Mouse (Mus musculus): ENCODE results near the gene Apobr. TPM values are rescaled to one million over a fixed set of nuclear protein-coding genes. Genes with fewer than 3 reads are reported as not detected.

Apobr gene
- polyA plus RNA-seq (2014; fragmentation: Illumina TruSeq; extraction: RNeasy Lipid Tissue Mini Kit (QIAGEN cat#74804); ENCODE audit: low read depth, low replicate concordance), result not detected

DNA sequence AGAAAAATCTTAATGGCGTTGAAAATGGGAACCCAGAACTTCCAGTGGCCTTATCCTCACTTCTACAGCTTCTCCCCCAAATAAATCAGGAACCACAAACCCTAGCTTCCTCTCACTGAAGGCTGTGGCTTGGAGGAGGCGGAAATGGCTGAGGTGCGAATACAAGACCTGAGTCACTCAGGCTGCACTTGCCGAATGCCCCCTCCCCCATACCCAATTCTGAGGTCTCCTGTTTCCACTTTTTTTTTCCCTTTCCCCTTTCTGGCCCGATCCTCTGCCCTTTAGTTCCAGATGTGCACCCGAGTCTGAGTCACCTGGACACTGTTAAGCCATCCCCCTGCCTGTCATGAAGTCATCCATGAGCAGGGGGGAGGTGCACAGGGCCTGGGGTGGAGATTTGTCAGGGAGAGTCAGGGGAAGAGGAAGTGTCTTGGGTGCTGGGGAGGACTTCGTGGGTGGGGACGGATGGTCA lies at the start of gene Apobr:
Gene Apobr (plus strand): TSS at position 437 of the 472 bp plus-strand sequence.

DNA sequence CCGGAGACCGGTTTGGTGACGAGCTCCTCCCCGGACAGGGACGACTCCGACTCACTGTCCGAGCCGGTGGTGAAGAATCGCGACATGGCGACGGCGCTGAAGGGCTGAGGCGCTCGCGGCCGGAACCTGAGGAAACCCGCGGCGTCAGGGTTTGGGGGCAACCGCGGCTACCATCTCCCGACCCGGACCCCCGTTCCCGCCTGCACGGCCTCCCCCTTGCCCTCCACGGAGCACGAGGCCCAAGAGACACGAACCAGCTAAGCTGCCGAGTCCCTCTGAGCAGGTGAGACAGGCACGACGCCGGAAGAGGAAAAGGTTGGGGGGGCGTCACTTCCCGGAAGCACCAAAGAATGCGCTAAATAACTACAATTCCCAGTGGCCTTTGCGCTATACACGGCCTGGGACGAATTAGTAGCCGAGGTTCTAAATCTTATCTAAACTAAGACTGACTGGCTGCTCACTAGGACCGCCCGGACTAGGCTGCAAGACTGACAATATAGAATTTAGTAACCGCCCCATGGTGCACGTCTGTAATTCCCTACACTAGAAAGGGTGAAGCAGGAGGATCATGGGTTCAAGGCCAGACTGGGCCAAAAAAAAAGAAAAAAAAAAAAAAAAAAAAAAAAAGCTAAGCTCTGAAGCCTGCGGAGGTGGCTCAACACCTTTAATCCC lies 18.5 kb upstream of the Apobr start, which contains the start of gene Eif3c:
Gene Eif3c (minus strand): TSS at position 318 of the 672 bp plus-strand sequence.

DNA sequence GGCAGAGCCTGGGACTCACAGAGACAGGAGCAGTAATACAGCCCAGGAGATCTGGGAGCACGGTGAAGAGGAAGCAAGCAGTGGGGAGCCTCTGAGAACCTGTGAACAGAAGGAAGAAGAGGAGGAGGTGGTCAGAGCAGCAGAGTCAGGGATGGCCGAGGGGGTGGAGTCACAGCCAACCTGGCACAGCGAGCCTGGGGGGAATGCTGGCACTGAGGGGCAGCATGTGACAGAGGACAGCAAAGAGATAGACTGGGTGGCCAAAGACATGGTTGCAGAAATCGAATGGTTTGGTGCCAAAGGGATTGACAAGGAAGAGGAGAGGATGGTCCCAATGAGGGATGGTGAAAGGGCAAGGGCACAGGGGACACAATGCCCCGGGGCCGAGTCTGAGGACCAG lies 975 bp downstream of the Apobr start, which contains the start of gene Cln3:
Gene Cln3 (minus strand): TSS at position 101 of the 400 bp plus-strand sequence.

DNA sequence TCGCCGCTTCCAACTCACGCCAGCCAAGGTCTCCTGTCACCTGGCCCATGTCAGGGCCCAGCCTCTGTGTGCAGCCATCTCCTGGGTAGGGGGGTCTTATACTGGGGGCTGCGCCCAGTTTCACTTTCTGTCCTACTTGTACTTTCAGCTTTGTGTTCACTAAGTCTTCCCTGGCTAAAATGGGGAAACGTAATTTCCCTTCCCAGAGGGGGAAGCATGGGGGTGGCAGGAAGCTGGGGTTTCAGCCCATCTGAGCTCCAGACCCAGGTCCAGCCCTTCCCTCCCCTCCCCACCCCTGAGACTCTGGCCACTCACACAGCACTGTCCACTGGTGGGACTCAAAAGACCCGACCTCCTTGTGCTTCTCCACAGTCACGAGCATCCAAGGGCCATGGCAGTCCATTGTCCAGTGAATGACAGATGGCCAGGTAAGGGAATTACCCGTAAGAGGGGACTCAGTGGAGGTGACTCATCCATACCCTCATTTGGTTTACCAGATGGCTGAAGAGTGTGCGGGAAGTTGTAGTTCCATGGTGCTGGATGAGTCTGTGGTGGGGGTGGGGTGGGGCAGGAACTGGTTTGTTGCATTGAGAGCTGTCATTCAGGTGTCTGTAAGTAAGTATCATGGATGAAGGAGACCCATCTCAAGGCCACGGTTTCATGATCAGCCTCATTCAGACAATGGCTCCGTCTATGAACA lies 10.3 kb downstream of the Apobr start, which contains the start of gene Il27:
Gene Il27 (minus strand): TSS at position 80 of the 700 bp plus-strand sequence.

DNA sequence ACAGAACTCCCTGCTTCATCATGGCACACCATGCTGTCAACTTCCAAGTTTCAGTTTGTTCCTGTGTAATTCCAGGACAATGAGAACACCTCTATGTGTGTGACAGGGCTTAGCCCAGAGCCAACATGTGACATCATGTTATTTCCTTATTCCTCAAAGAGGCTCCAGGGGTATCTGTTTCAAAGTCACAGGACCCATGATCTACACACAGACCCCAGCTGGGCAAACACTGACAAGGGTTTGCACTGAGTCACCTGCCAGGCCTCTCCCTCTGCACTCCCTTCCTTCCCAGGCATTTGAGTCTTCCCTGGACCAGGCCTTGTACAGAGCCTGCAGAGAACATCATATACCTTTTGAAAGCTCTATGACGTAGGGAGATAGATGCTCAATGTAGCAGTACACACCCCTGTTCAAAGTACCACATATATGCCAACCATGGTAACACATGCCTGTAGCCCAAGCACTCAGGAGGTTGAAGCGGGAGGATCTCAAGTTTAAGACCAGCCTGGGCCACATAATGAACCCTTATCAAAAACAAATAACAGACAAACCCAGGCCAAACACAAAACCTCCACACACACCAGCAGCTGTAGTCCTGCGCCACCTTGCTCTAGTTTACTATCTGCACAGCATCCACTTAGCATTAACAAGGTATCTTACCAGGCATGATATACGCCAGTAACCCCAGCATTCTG lies 46.2 kb downstream of the Apobr start, which contains the start of gene Nupr1:
Gene Nupr1 (minus strand): TSS at position 38 of the 695 bp plus-strand sequence.

Other genes with a start within 250 kb of the Apobr start
- not detected for gene Lat, start 215.4 kb upstream of the Apobr start, polyA plus RNA-seq (2014; fragmentation: Illumina TruSeq; extraction: RNeasy Lipid Tissue Mini Kit (QIAGEN cat#74804); ENCODE audit: low read depth, low replicate concordance)
- gene Spns1, start 207.5 kb upstream of the Apobr start, polyA plus RNA-seq (2014; fragmentation: Illumina TruSeq; extraction: RNeasy Lipid Tissue Mini Kit (QIAGEN cat#74804); ENCODE audit: low read depth, low replicate concordance), result 2.3 TPM
- gene Nfatc2ip, start 188.2 kb upstream of the Apobr start, polyA plus RNA-seq (2014; fragmentation: Illumina TruSeq; extraction: RNeasy Lipid Tissue Mini Kit (QIAGEN cat#74804); ENCODE audit: low read depth, low replicate concordance), result 3.7 TPM
- gene Cd19, start 170.1 kb upstream of the Apobr start, polyA plus RNA-seq (2014; fragmentation: Illumina TruSeq; extraction: RNeasy Lipid Tissue Mini Kit (QIAGEN cat#74804); ENCODE audit: low read depth, low replicate concordance), result not detected
- gene Rabep2, start 156.2 kb upstream of the Apobr start, polyA plus RNA-seq (2014; fragmentation: Illumina TruSeq; extraction: RNeasy Lipid Tissue Mini Kit (QIAGEN cat#74804); ENCODE audit: low read depth, low replicate concordance), result 0.85 TPM
- not detected for gene Atp2a1, start 121.8 kb upstream of the Apobr start, polyA plus RNA-seq (2014; fragmentation: Illumina TruSeq; extraction: RNeasy Lipid Tissue Mini Kit (QIAGEN cat#74804); ENCODE audit: low read depth, low replicate concordance)
- gene Sh2b1, start 109.5 kb upstream of the Apobr start, polyA plus RNA-seq (2014; fragmentation: Illumina TruSeq; extraction: RNeasy Lipid Tissue Mini Kit (QIAGEN cat#74804); ENCODE audit: low read depth, low replicate concordance), result 0.65 TPM
- 6.3 TPM for gene Tufm, start 97.6 kb upstream of the Apobr start, polyA plus RNA-seq (2014; fragmentation: Illumina TruSeq; extraction: RNeasy Lipid Tissue Mini Kit (QIAGEN cat#74804); ENCODE audit: low read depth, low replicate concordance)
- gene Atxn2l, start 81.5 kb upstream of the Apobr start, polyA plus RNA-seq (2014; fragmentation: Illumina TruSeq; extraction: RNeasy Lipid Tissue Mini Kit (QIAGEN cat#74804); ENCODE audit: low read depth, low replicate concordance), result 17.8 TPM
- gene Eif3c, start 18.5 kb upstream of the Apobr start, polyA plus RNA-seq (2014; fragmentation: Illumina TruSeq; extraction: RNeasy Lipid Tissue Mini Kit (QIAGEN cat#74804); ENCODE audit: low read depth, low replicate concordance), result 233 TPM
- 1.7 TPM for gene Cln3, start 875 bp downstream of the Apobr start, polyA plus RNA-seq (2014; fragmentation: Illumina TruSeq; extraction: RNeasy Lipid Tissue Mini Kit (QIAGEN cat#74804); ENCODE audit: low read depth, low replicate concordance)
- not detected for gene Il27, start 10.0 kb downstream of the Apobr start, polyA plus RNA-seq (2014; fragmentation: Illumina TruSeq; extraction: RNeasy Lipid Tissue Mini Kit (QIAGEN cat#74804); ENCODE audit: low read depth, low replicate concordance)
- gene Nupr1, start 45.9 kb downstream of the Apobr start, polyA plus RNA-seq (2014; fragmentation: Illumina TruSeq; extraction: RNeasy Lipid Tissue Mini Kit (QIAGEN cat#74804); ENCODE audit: low read depth, low replicate concordance), result 5.7 TPM
- 1.2 TPM for gene Sgf29, start 64.4 kb downstream of the Apobr start, polyA plus RNA-seq (2014; fragmentation: Illumina TruSeq; extraction: RNeasy Lipid Tissue Mini Kit (QIAGEN cat#74804); ENCODE audit: low read depth, low replicate concordance)
- gene Sult1a1, start 91.5 kb downstream of the Apobr start, polyA plus RNA-seq (2014; fragmentation: Illumina TruSeq; extraction: RNeasy Lipid Tissue Mini Kit (QIAGEN cat#74804); ENCODE audit: low read depth, low replicate concordance), result 62.2 TPM
- 0.16 TPM for gene Bola2, start 110.5 kb downstream of the Apobr start, polyA plus RNA-seq (2014; fragmentation: Illumina TruSeq; extraction: RNeasy Lipid Tissue Mini Kit (QIAGEN cat#74804); ENCODE audit: low read depth, low replicate concordance)
- 1.0 TPM for gene Slx1b, start 110.8 kb downstream of the Apobr start, polyA plus RNA-seq (2014; fragmentation: Illumina TruSeq; extraction: RNeasy Lipid Tissue Mini Kit (QIAGEN cat#74804); ENCODE audit: low read depth, low replicate concordance)
- 4.4 TPM for gene Coro1a, start 122.8 kb downstream of the Apobr start, polyA plus RNA-seq (2014; fragmentation: Illumina TruSeq; extraction: RNeasy Lipid Tissue Mini Kit (QIAGEN cat#74804); ENCODE audit: low read depth, low replicate concordance)
- 6.5 TPM for gene Mapk3, start 174.7 kb downstream of the Apobr start, polyA plus RNA-seq (2014; fragmentation: Illumina TruSeq; extraction: RNeasy Lipid Tissue Mini Kit (QIAGEN cat#74804); ENCODE audit: low read depth, low replicate concordance)
- 9.9 TPM for gene Gdpd3, start 181.4 kb downstream of the Apobr start, polyA plus RNA-seq (2014; fragmentation: Illumina TruSeq; extraction: RNeasy Lipid Tissue Mini Kit (QIAGEN cat#74804); ENCODE audit: low read depth, low replicate concordance)
- gene Ypel3, start 192.0 kb downstream of the Apobr start, polyA plus RNA-seq (2014; fragmentation: Illumina TruSeq; extraction: RNeasy Lipid Tissue Mini Kit (QIAGEN cat#74804); ENCODE audit: low read depth, low replicate concordance), result 13.0 TPM
- not detected for gene Tbx6, start 196.5 kb downstream of the Apobr start, polyA plus RNA-seq (2014; fragmentation: Illumina TruSeq; extraction: RNeasy Lipid Tissue Mini Kit (QIAGEN cat#74804); ENCODE audit: low read depth, low replicate concordance)
- gene Ppp4c, start 207.6 kb downstream of the Apobr start, polyA plus RNA-seq (2014; fragmentation: Illumina TruSeq; extraction: RNeasy Lipid Tissue Mini Kit (QIAGEN cat#74804); ENCODE audit: low read depth, low replicate concordance), result 29.0 TPM
- gene Fam57b, start 212.7 kb downstream of the Apobr start, polyA plus RNA-seq (2014; fragmentation: Illumina TruSeq; extraction: RNeasy Lipid Tissue Mini Kit (QIAGEN cat#74804); ENCODE audit: low read depth, low replicate concordance), result not detected
- not detected for gene 4930451I11Rik, start 246.7 kb downstream of the Apobr start, polyA plus RNA-seq (2014; fragmentation: Illumina TruSeq; extraction: RNeasy Lipid Tissue Mini Kit (QIAGEN cat#74804); ENCODE audit: low read depth, low replicate concordance)